Mouse (Mus musculus) liver, embryonic 14.5 days (tissue): ENCODE measurements around the gene Gm8127. TPM values are rescaled to one million over a fixed set of nuclear protein-coding genes. Genes with fewer than 3 reads are reported as not detected.
"Not testable (repeated sequence)": the region's sequence is repeated elsewhere in the genome, so short reads cannot be mapped to it uniquely, and the experiment has no call there.

Source experiments
- ATAC-seq: fragments of 200-750 bp; cut with Nextera tagmentation; 2 replicates; pipeline ENCODE4 v1.8.0; 2017; ENCODE audit warnings: moderate number of reproducible peaks, mild to moderate bottlenecking, moderate library complexity; ENCODE audit not compliant: insufficient read depth
- DNase-seq, 3 experiments: peaks; one replicate each; pipeline ENCODE4 v3.0.0-alpha.2; 2012 to 2013; ENCODE audit warnings: low read depth in 3 of 3, low spot score in 3 of 3
- H3K27ac ChIP-seq: fragments of 300-500 bp; sonication (generic); 2 replicates; pipeline ENCODE4 v1.5.1; 2014; ENCODE audit warnings: moderate library complexity, mild to moderate bottlenecking, control low read depth, inconsistent platforms
- H3K27me3 ChIP-seq: fragments of 300-500 bp; sonication (generic); 2 replicates; pipeline ENCODE4 v1.6.1; 2014; ENCODE audit warnings: mild to moderate bottlenecking, low read length, moderate library complexity; ENCODE audit not compliant: control insufficient read depth, insufficient read depth
- H3K36me3 ChIP-seq: fragments of 300-500 bp; sonication (generic); replicated peaks from 2 replicates; pipeline ENCODE4 v1.6.1; 2014; ENCODE audit warnings: low read depth; ENCODE audit not compliant: control insufficient read depth, insufficient read depth
- H3K4me1 ChIP-seq, 2 experiments: fragments of 200-500 bp in 1 of 2; fragments of 300-500 bp in 1 of 2; sonication (generic) in 1 of 2; replicated peaks; 2 replicates each; pipeline ENCODE4 v1.6.1; 2012 to 2014; ENCODE audit warnings: antibody characterized with exemption in 1 of 2, inconsistent platforms in 1 of 2, low read length in 1 of 2; ENCODE audit not compliant: control insufficient read depth in 2 of 2, insufficient read depth in 2 of 2
- H3K4me2 ChIP-seq: fragments of 300-500 bp; sonication (generic); 2 replicates; pipeline ENCODE4 v1.6.1; 2014; ENCODE audit warnings: low read depth, mild to moderate bottlenecking, control low read depth, moderate library complexity
- H3K4me3 ChIP-seq, 2 experiments: fragments of 200-500 bp in 1 of 2; fragments of 300-500 bp in 1 of 2; sonication (generic) in 1 of 2; 2 replicates each; pipeline ENCODE4 v1.5.1; 2012 to 2014; ENCODE audit warnings: low read depth in 2 of 2, low read length in 2 of 2, mild to moderate bottlenecking in 2 of 2, control low read depth in 1 of 2, inconsistent platforms in 1 of 2, moderate library complexity in 1 of 2; ENCODE audit not compliant: insufficient read depth in 1 of 2
- H3K9ac ChIP-seq: fragments of 300-500 bp; sonication (generic); replicated peaks from 2 replicates; pipeline ENCODE4 v1.6.1; 2014; ENCODE audit warnings: mild to moderate bottlenecking, control low read depth, moderate library complexity
- H3K9me3 ChIP-seq: fragments of 300-500 bp; sonication (generic); 2 replicates; pipeline ENCODE4 v1.6.1; 2016; ENCODE audit warnings: low read length, mixed read lengths; ENCODE audit not compliant: control insufficient read depth
- WGBS: fragments of 180-500 bp; shearing (Covaris S2); extraction: QIAGEN DNeasy Blood & Tissue Kit; methylation state at CpG from one replicate; pipeline ENCODE4 v1.1.7; 2014; ENCODE audit not compliant: insufficient replicate concordance; 5-methylcytosine and 5-hydroxymethylcytosine counted together
- polyA plus RNA-seq, 2 experiments: library from polyadenylated mRNA; depleted of rRNA in 1 of 2; stranded (reverse) in 1 of 2; unstranded in 1 of 2; fragments of >200 nt; fragmentation: Nextera tagmentation in 1 of 2; extraction: Ambion mirVana in 1 of 2; gene quantifications; 2 replicates each; pipeline versions ENCODE4 v1.2.1 to v1.2.3; 2012 to 2014

The Gm8127 gene
- polyA plus RNA-seq, 2 experiments, result not detected

- not testable (repeated sequence) for H3K27ac ChIP-seq, H3K9me3 ChIP-seq, H3K4me3 ChIP-seq, DNase-seq, H3K27me3 ChIP-seq, H3K36me3 ChIP-seq, H3K4me2 ChIP-seq, ATAC-seq, H3K4me1 ChIP-seq, H3K9ac ChIP-seq
- WGBS, result 23% methylated on average over 5 of the region's 6 CpGs
These were observed 42.9 kb downstream of the Gm8127 start for GRCm38 (mm10) chr14:43250549-43251253.

- ATAC-seq, H3K4me3 ChIP-seq, H3K9ac ChIP-seq, H3K27me3 ChIP-seq, H3K9me3 ChIP-seq, H3K36me3 ChIP-seq, H3K27ac ChIP-seq, H3K4me2 ChIP-seq, DNase-seq, H3K4me1 ChIP-seq: not testable (repeated sequence)
- WGBS, result 20% methylated on average over 10 of the region's 12 CpGs
These were observed 43.9 kb downstream of the Gm8127 start for GRCm38 (mm10) chr14:43249611-43250170.

Other genes with a start within 250 kb of the Gm8127 start
- not detected in 2 replicates for gene Gm8094, start 217.2 kb downstream of the Gm8127 start, polyA plus RNA-seq (2012; rRNA removed)
- not detected in 2 replicates for gene Gm8094, start 217.2 kb downstream of the Gm8127 start, polyA plus RNA-seq (2014; fragmentation: Nextera tagmentation; extraction: Ambion mirVana)
- not detected in 2 replicates for gene Gm8104, start 193.2 kb downstream of the Gm8127 start, polyA plus RNA-seq (2012; rRNA removed)
- not detected in 2 replicates for gene Gm8104, start 193.2 kb downstream of the Gm8127 start, polyA plus RNA-seq (2014; fragmentation: Nextera tagmentation; extraction: Ambion mirVana)
- gene Gm7233, start 114.0 kb downstream of the Gm8127 start, polyA plus RNA-seq (2012; rRNA removed), result not detected in 2 replicates
- gene Gm7233, start 114.0 kb downstream of the Gm8127 start, polyA plus RNA-seq (2014; fragmentation: Nextera tagmentation; extraction: Ambion mirVana), result not detected in 2 replicates
- not detected in 2 replicates for gene Gm8122, start 58.5 kb downstream of the Gm8127 start, polyA plus RNA-seq (2012; rRNA removed)
- not detected in 2 replicates for gene Gm8122, start 58.5 kb downstream of the Gm8127 start, polyA plus RNA-seq (2014; fragmentation: Nextera tagmentation; extraction: Ambion mirVana)
- gene Gm8126, start 35.2 kb downstream of the Gm8127 start, polyA plus RNA-seq (2012; rRNA removed), result not detected in 2 replicates
- gene Gm8126, start 35.2 kb downstream of the Gm8127 start, polyA plus RNA-seq (2014; fragmentation: Nextera tagmentation; extraction: Ambion mirVana), result not detected in 2 replicates
- not detected in 2 replicates for gene Gm9732, start 18.8 kb downstream of the Gm8127 start, polyA plus RNA-seq (2012; rRNA removed)
- not detected in 2 replicates for gene Gm9732, start 18.8 kb downstream of the Gm8127 start, polyA plus RNA-seq (2014; fragmentation: Nextera tagmentation; extraction: Ambion mirVana)
- not detected in 2 replicates for gene 1700001F09Rik, start 54.0 kb upstream of the Gm8127 start, polyA plus RNA-seq (2012; rRNA removed)
- not detected in 2 replicates for gene 1700001F09Rik, start 54.0 kb upstream of the Gm8127 start, polyA plus RNA-seq (2014; fragmentation: Nextera tagmentation; extraction: Ambion mirVana)
- not detected in 2 replicates for gene Gm8138, start 122.5 kb upstream of the Gm8127 start, polyA plus RNA-seq (2012; rRNA removed)
- not detected in 2 replicates for gene Gm8138, start 122.5 kb upstream of the Gm8127 start, polyA plus RNA-seq (2014; fragmentation: Nextera tagmentation; extraction: Ambion mirVana)
- not detected in 2 replicates for gene Gm5799, start 249.7 kb upstream of the Gm8127 start, polyA plus RNA-seq (2012; rRNA removed)
- gene Gm5799, start 249.7 kb upstream of the Gm8127 start, polyA plus RNA-seq (2014; fragmentation: Nextera tagmentation; extraction: Ambion mirVana), result not detected in 2 replicates